Mouse (Mus musculus) frontal cortex, adult 2 months (tissue): ENCODE data around the gene Papss2. TPM values are rescaled to one million over a fixed set of nuclear protein-coding genes. Genes with fewer than 3 reads are reported as not detected.
"Not testable (repeated sequence)": the region's sequence is repeated elsewhere in the genome, so short reads cannot be mapped to it uniquely, and the experiment has no call there.

Experiments used
- DNase-seq, 2 experiments: peaks; one replicate each; pipeline ENCODE4 v3.0.0; 2022; ENCODE audit warnings: low spot score in 1 of 2; ENCODE audit errors: extremely low spot score in 1 of 2
- polyA plus RNA-seq: library from polyadenylated mRNA; depleted of rRNA; stranded (reverse); fragments of >200 nt; gene quantifications from 2 replicates; pipeline ENCODE4 v1.2.3, GENCODE M21; 2012

Gene Papss2
- polyA plus RNA-seq, 1 experiment, result 9.6 TPM

DNA sequence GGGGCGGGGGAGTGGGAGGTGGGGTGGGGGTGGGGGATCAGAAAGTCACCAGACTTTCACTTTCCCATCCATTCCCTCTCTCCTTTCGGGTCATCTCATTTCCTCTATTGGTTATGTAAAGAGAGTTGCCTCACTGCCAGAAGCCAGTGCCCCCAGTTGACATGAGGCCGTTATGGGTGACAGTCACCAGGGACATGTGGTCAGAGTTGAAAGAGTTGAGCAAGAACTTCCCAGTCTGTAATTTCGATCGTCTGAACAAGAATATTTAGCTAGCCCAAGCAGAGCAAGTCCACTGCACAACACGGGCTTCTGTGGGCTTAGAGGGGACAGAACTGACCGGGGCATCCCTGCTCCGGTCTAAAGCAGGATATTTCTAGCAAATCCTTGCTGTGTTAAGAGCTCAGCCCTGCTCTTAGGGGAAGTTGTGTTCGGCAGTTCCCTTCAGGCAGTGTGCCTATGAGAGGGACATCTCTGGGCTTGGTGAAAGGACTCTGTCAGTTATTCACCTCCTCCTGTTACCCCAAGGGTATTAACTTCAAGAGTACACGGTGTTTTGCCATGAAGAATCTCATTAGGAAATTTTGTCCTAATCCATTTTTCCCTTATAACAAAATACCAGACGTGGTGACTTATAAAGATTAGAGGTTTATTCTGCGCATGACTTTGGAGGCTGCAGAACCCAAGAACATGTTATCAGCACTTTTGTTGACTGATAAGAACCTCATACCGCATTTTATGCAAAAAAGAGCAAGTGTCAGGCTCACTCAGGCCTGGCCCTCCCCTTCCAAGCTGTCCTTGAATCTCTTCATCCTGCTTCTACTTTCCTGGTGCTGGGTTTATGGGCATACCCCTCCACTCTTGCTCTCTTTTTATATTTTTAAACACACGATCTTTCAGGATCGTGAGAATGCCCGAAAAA lies 42.0 kb downstream of the Papss2 start:
- no peak for DNase-seq

DNA sequence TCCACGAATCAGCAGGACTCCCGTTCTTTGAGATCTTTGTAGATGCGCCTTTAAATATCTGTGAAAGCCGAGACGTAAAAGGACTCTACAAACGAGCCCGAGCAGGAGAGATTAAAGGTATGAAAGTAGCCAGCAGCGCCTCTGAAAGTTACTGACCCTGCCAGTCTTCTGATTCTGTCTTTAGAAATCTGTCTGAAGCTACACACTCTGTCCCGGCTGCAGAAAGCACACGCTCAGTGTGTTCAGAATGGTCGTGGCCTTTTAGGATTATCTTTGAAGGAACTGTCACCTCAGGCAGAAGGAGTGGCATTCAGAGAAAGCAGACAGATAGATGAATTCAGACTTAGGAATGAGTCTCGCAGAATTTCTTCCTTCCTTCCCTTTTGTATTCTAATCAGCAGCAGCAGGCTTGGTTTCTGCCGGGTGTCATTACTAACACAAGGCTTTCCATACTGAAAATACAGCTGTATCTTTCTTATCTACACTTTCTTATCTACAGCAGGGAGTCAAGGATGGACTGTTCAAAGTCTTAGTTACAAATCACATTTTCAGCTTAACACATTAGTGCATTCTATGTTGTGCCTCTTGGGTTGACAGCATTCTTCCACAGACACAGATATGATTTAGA lies 42.8 kb downstream of the Papss2 start:
- no peak for DNase-seq

DNA sequence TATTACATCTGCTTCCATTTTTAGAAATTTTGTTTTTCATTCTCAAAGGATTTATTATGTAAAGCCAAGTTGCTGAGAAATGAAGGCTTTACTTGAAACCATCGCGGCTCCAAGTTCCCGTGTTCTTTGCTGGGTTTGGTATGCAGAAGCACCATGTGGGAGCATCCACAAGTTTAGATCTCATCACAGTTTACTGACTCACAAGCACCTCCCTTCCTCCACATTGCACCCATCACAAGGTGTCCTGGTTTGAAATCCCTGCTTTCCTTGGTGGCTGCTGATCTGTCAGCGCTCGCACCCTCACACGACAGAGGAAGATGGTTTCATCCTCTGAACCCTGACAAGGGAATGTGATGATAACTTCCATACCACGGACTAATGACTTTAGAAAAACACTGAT lies 45.9 kb downstream of the Papss2 start:
- peak in 1 of 2 experiments; percentile 23 for DNase-seq

DNA sequence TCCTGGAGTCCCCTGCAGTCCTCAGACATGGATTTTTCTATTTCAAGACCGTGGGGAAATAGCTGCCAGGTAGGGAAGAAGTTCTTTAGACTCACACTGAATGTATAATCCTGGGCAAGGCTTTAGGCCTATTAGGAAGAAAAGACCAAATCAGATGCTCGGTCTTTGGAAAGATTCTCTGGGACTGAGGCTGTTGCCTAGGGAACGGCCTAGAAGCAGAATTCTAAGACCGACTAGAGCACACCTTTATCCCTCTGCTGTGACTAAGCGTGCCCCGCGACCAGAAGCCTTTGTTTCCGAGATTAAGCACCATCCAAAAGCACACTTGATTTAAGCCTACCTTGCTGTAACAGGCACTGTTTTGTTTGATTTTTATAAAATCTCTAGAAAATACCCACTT lies 46.4 kb downstream of the Papss2 start:
- DNase-seq, result peak in 1 of 2 experiments; percentile 15

DNA sequence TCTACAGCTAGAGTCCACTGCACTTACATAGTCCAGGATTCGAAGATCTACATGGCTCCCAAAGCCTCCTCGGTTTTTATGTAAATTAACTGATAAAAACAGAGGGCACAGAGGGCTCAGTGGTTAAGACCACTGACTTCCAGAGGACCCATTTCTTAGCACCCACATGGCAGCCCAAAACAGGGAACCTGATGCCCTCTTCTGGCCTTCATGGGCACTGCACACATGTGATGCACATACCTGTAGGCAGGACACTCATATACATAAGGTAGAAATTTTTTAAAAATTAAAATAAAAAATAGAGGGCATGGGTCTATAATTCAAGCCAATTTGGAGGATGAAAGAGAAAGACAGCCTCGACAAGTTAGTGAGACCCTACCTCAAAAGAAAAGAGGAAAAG lies 48.1 kb downstream of the Papss2 start:
- no peak for DNase-seq

DNA sequence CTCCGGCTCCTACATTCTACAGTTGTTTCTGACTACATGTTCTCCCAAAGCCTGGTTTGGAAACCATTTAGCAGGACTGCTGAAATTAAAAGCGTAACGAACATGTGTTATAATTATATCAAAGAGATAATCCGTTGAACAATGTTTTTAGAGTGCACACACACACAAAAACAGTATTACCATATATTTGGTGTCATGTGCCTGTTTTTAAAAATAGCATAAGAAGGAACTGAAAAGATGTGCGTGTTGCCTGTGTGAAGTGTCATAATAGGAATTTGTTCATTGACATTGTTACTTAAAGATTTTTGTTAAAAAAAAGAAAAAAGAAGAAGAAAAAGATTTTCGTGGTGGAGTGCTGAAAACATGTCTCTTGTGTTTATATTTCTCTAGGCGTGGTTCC lies 50.3 kb downstream of the Papss2 start:
- DNase-seq, result no peak

DNA sequence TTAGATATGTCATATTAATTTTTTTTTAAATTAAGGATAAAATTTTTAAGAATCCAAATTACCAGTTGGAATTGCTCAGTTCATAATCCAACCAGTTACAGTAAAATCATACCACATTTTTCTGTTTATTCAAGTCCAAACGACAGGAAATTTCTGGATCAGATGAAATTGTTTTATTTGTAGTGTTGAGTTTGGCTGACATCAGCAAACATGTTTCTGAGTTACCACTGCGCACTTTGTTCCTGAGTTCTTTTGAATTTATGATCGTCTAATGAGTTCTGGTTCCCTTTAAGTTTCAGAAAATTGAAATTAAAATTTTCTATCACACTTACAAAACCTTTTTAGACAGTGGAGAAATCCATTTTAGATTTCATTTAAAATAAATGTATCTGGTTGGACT lies 50.8 kb downstream of the Papss2 start:
- DNase-seq, result no peak

DNA sequence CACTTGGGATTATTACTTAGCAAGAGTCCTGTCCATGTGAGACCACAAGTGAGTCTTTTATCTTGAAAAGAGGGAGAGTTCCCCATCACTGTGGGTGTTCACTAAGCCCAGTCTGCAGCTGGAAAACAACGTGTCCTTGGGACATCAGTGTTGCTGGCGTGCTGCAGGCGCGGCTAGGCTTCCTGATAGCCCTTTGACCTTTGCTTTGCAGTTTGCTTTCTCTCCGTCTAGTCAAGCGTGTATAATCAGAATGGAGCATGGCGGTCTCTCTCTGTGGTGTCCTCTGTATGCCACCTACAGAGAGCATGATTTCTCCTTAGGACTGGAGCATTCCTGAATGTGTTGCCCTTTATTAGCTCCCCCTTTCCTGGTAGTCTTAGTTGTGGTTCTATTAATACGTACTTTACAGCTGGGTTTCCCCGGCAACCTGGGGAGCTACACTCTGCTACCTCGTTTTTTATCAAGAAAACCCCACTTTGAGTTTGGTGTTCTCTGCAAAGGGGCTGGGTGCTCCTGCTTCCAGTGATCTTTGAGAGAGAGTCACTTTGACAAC lies 52.5 kb downstream of the Papss2 start:
- no peak for DNase-seq

DNA sequence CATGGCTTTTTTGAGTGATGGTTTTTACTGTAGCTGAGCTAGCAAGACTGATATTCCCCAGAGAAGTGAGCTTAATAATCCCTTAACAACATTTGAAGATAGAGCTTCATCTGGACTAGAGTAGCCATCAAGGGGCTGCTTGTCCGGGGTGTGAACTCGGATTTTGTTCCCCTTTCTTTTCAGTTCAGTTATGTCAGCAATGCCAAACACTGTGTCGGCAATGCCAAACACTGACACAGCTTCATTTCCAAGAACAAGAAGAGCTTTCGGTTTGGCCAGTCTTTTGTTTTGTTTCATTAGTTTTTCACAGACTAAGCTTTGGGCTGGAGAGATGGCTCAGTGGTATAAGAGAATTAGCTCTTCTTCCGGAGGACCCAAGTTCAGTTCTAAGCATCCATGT lies 55.5 kb downstream of the Papss2 start:
- no peak for DNase-seq

DNA sequence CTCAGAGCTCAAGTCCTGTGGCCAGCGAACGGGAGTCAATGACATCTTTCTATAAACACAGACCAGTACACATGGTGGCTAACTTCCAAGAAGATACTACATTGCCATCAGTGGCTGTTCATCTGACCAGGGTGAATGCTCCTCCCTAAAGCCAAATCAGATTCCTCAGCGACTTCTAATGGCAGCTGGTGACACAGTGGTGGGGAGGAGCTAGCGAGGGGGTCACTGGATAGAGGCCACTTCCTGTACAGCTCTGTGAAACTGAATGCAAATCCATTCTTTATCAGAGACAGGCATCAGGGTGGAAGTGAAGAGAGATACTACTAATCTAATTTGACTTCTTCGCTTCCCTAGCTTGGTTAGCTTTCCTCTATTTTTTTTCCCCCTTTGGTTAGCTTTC lies 57.5 kb downstream of the Papss2 start:
- no peak for DNase-seq

DNA sequence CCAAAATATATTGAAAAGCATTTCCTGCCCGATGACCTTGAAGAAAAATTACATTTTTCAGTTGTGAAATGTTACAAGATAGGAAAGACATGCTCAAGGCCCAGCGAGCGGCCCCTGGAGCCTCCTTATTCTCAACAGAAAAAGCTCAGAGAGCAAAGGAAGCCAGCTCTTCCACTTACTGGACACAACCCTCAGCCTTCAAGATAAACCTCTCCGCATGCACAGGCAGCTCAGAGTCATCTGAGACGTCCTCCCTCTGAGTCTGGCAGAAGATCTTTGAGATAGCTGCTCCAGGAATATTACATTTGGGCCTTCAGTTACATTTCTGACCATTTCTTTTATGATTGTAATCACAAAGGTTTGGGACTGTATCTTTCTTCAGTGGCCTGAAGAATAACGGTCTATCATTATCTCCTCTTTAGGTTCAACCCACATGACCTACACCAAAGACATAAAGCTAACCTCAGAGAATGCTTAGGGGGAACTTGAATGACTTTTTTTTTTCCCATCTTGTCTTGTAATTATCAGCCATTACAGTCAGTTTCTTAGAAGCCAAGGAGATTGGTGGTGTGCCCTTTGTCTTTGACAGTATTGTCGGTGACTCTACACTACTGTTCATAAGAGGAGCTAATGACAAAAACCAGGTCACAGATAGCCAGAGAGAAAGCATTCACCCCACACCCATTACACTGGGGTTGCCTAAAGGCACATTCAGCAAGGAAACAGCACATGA lies 58.2 kb downstream of the Papss2 start:
- no peak for DNase-seq

DNA sequence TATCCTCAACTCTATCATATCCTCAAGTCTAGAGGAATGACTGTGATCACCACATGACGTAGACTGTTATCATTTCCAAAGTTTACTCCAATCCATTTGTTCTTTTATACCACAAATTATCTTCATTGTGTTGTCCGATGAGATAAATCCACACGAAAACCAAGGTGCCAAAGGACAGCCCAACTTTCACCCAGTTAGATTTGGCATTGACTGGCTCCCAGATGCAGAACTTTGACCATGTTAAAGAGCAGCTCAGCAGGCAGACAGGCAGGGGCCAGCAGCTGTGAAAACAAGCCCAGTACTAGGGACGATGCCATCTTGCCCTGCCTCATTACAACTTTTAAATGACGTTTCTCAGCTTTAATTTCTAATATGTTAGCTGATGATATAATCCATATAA lies 63.8 kb downstream of the Papss2 start:
- DNase-seq, result no peak

DNA sequence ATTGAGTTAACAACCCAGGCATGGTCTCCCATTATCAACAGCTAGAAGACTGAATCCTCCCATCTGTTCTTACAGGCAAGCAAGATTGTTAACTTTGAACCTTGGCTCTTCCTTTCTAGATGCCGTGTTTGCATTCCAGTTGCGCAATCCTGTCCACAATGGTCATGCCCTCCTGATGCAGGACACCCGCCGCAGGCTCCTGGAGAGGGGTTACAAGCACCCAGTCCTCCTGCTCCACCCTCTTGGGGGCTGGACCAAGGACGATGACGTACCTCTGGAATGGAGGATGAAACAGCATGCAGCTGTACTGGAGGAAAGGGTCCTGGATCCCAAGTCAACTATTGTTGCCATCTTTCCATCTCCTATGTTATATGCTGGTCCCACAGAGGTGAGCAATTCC lies 67.3 kb downstream of the Papss2 start:
- no peak for DNase-seq

DNA sequence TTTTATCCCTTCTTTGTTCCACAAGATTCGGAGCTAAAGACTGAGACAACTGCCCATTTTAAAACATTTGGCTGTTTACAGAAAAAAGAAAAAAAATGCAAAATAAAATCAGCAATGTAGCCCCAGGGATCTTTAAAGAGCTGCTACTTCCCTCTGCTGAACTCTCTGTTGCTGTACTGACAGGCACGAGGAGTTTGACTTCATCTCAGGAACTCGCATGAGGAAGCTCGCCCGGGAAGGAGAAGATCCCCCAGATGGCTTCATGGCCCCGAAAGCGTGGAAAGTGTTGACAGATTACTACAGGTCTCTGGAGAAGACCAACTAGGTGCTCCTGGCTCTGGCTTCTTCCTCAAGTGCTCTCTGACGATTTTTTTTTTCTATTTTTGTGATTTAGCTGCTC lies 69.7 kb downstream of the Papss2 start:
- DNase-seq, result no peak

DNA sequence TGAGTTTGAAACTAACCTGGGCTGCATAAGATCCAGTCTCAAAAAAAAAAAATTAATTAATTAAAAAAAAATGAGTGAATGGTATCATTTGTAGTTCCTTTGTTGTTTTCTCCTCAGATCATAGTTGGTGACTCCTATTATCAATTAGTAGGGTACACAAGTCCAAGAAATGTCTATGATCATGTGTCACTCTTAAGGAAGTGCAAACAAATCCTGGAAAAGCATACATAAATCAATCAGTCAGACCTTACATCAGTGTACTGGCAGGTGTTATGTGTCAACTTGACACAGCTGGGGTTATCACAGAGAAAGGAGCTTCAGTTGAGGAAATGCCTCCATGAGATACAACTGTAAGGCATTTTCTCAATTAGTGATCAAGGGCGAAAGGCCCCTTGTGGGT lies 72.2 kb downstream of the Papss2 start:
- DNase-seq, result not testable (repeated sequence)

DNA sequence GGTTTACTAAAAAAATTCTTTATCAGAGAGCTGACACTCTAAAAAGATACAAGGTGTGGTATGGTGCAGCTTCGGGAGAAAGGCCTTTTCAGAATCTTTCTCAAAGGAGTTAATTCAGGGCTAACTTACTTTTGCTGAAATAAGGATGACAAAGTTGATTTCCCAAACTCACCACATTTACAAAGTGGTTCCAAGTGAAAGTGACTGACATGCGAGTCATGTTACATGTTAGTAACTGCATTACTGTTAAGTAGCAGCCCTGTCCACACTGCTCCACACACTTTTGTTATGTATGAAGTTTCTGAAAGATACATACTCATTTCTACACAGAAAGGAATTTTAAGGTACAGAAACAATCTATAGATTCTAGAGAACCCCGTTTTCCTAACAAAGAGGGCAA lies 80.2 kb downstream of the Papss2 start:
- DNase-seq, result no peak

DNA sequence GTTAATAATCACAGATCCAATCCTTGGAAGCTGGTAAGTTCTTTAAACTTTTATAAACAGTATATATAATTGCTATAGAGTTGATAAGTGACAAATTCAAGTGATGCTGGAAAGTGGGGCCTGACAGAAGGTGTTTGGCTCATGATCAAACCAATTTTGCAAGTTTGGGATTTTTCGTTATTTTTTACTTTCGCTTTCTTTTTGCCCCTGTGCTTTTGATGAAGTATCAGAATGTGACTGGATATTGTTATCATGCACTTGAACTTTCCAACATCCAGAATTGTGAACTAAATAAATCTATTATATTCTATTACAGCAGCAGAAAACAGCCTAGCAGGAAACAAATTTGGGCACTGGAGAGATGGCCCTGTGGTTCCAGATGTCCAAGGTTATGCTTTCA lies 85.3 kb downstream of the Papss2 start:
- DNase-seq, result no peak

DNA sequence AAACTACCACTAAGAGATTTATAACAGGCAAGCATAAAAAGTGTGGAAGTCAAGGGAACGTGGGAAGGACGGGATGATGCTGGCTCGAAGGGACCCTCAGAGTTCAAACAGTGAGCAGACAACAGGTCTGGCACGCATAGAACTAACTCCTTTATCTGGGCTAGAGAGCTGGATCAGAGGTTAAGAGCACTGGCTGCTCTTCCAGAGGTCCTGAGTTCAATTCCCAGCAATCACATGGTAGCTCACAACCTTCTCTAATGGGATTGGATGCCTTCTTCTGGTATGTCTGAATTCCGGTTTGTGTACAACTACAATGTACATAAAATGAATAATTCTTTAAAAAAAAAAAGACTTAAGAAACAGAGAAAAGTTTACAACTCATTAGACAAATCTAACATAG lies 87.5 kb downstream of the Papss2 start:
- no peak for DNase-seq

DNA sequence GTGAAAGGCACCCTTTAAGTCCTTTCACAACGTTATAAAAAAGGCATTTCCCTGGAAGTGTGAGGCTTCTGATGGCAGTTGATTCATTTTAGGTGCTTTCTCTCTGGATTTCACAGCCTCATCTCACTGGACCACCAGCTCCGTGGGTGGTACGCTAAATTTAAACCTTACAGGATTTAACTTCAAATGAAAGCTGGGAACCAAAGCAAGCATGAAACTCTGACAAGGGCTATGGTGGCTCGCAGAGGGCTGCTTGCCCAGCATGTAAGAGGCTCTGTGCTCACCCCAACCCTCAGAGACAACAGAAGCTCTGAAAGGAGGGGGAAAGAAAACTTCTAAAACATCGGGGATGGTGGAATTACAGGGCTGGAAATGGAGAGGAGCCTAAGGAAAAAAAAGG lies 92.1 kb downstream of the Papss2 start:
- peak in 1 of 2 experiments; percentile 40 for DNase-seq

DNA sequence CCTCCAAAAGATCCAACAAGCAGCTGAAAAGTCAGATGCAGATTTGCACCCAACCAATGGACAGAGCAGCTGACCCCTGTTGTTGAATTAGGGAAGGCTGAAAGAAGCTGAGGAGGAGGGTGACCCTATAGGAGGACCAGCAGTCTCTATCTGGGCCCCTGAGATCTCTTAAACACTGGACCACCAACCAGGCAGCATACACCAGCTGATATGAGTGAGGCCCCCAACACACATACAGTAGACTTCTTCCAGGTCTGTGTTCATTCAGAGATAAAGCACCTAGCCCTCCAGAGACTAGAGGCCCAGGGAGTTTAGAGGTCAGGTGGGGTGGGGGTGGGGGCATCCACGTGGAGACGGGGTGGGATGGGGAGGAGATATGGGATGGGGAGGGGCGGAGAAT lies 92.6 kb downstream of the Papss2 start:
- DNase-seq, result not testable (repeated sequence)

DNA sequence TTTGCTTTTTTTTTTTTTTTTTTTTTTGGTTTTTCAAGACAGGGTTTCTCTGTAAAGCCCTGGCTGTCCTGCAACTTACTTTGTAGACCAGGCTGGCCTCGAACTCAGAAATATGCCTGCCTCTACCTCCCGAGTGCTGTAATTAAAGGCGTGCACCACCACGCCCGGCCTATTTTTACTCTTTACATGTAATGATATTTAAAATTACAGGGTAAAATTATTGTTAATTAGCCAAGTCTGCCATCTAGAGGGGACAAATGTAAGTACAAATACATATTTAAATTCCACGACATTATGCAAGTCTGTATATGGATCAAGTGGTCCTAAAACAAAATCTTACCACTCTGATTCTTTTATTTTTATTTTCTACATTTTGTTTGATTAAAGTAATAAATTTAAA lies 94.1 kb downstream of the Papss2 start:
- DNase-seq, result peak in 1 of 2 experiments; percentile 62
